Mouse (Mus musculus): ENCODE data around the gene Tmem208.

DNA sequence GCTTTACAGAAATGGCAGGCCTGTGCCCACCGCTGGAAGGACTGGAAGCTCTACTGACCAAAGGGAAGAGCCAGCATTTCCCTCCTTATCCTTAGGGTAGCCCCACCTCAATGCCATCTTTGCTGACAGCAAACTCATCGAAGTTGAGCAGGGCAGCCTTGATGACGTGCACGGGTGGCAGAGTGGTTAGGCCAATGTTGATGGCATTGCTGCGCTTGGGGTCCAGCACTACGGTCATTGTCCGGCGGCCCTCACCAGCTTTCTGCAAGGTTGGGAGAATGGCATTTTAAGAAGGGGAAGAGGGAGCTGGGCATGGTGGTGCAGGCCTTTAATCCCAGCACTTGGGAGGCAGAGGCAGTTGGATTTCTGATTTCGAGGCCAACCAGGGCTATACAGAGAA lies 5.8 kb downstream of the Tmem208 start:
- TF ChIP-seq POLR2A (IDR thresholded peaks at IDR 0.05; ENCODE audit: low read depth, low read length), result no peak
- no peak for TF ChIP-seq CTCF (conservative IDR thresholded peaks at IDR 0.05; ENCODE audit: insufficient read depth, insufficient read length, low read depth, low read length)
